Mouse (Mus musculus) naive thymus-derived CD4-positive, alpha-beta T cell, adult 5 months (primary cell): Measurements from ENCODE around the gene Esm1. TPM values are rescaled to one million over a fixed set of nuclear protein-coding genes. Genes with fewer than 3 reads are reported as not detected.

Source experiments
- polyA plus RNA-seq: library from polyadenylated mRNA; unstranded; fragments of 100-300 nt; shearing (Covaris generic); gene quantifications from one replicate; pipeline ENCODE4 v1.2.1, GENCODE M21; 2017

The Esm1 gene
- not detected for polyA plus RNA-seq

GRCm38 (mm10) chr13:113209624-113210023 lies at the start of gene Esm1:
Esm1 (plus strand) TSS chr13:113209659.

DNA sequence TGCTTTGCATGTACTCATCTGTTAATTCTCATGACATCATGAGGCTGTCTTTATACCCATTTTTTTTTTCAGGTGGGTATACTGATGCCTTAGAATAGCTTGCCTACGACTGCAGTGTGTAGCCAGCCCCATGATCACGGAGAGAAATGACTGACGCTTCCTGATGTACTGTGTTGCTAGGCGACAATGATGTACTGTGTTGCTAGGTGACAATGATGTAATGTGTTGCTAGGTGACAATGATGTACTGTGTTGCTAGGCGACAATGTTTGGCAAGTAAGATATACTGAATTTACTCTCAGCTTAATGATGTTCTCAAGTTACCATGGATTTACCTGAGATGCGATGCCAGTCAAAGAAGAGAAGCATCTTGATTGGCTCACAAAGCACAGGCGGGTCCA lies 16.4 kb downstream of the Esm1 start, which contains the start of gene Gzmk:
Gene Gzmk (minus strand): TSS at position 98 of the 400 bp plus-strand sequence.

Other genes with a start within 250 kb of the Esm1 start
- gene Ccno, start 221.9 kb upstream of the Esm1 start, polyA plus RNA-seq: 1.5 TPM
- gene Mcidas, start 215.8 kb upstream of the Esm1 start, polyA plus RNA-seq: not detected
- gene Cdc20b, start 174.5 kb upstream of the Esm1 start, polyA plus RNA-seq: not detected
- not detected for gene Gpx8, start 163.2 kb upstream of the Esm1 start, polyA plus RNA-seq
- gene Gzma, start 108.7 kb upstream of the Esm1 start, polyA plus RNA-seq: not detected
- not detected for gene Gzmk, start 16.2 kb downstream of the Esm1 start, polyA plus RNA-seq
- gene BC067074, start 83.5 kb downstream of the Esm1 start, polyA plus RNA-seq: not detected